ENCODE assay signal across 9 mouse cellular contexts in genomic region chr2:167462954-167463353, GRCm38 (mm10). TPM values are rescaled to one million over a fixed set of nuclear protein-coding genes. Genes with fewer than 3 reads are reported as not detected.
DNase-seq lines count a peak whose midpoint lies in the region; ATAC-seq and TF ChIP-seq lines count a peak whose summit lies in the region.
"Had no signal": no experiment of that assay in that cellular context is flagged by ENCODE, and none has a peak within 500 bp of the region (broad histone marks: within the 10 kb centered on the region; RNA-seq: fewer than 3 reads in every experiment).

No protein-coding gene starts in this region.

- no peaks in the 10 kb centered on the region for H3K27me3 ChIP-seq in heart, postnatal 0 days (ENCODE audit: control insufficient read depth, insufficient read depth, low read length)
- H3K27me3 ChIP-seq: limb, embryonic 13.5 days had no signal

- no peak for DNase-seq in cerebellum, postnatal 4 days (ENCODE audit: low spot score in 2 of 2)
- DNase-seq in R1 (ENCODE audit: low read depth, low spot score), result peak; percentile 54
- DNase-seq in heart, postnatal 0 days (ENCODE audit: low spot score), result peak; percentile 51
- peak; percentile 55 for DNase-seq in large intestine, adult 2 months (ENCODE audit: low read depth, low spot score)
- DNase-seq in naive thymus-derived CD4-positive, alpha-beta T cell, adult 2 months (ENCODE audit: low read depth), result peak; percentile 59
- peak; percentile 43 to 46 for DNase-seq in thymus, postnatal 36 days

- peaks cover 29% of the 10 kb centered on the region for H3K36me3 ChIP-seq in heart, postnatal 0 days (replicated peaks; ENCODE audit: control insufficient read depth, insufficient read depth, low read length)

- H3K27ac ChIP-seq in cortical plate, adult 2 months (ENCODE audit: insufficient read depth, low read length), result no peak overlapping the region
- H3K27ac ChIP-seq in heart, postnatal 0 days (ENCODE audit: low read depth), result no peak overlapping the region
- H3K27ac ChIP-seq: limb, embryonic 13.5 days had no signal

- no peak overlapping the region for H3K4me2 ChIP-seq in heart, postnatal 0 days (ENCODE audit: low read depth, low read length)
- H3K4me2 ChIP-seq: limb, embryonic 13.5 days had no signal

- no peak overlapping the region for H3K9ac ChIP-seq in heart, postnatal 0 days (replicated peaks; ENCODE audit: low read depth, low read length)
- H3K9ac ChIP-seq: limb, embryonic 13.5 days had no signal

- ATAC-seq in cerebellum, adult (ENCODE audit: insufficient number of reproducible peaks, low FRiP score, low TSS enrichment), result 0 out of 2 replicates have a peak, but pooled peaks have one; percentile 15
- peak; percentile 85 for ATAC-seq in heart, postnatal 0 days (ENCODE audit: insufficient read depth, low read depth)

- H3K4me1 ChIP-seq in cortical plate, adult 2 months (ENCODE audit: control insufficient read depth, insufficient read depth, low read length), result no peaks in the 10 kb centered on the region
- no peaks in the 10 kb centered on the region for H3K4me1 ChIP-seq in heart, postnatal 0 days (ENCODE audit: control insufficient read depth, insufficient read depth)
- H3K4me1 ChIP-seq: limb, embryonic 13.5 days had no signal

- 50% methylated on average over 6 of the region's 6 CpGs for WGBS in heart, postnatal 0 days
- 45% methylated on average over 6 of the region's 6 CpGs for WGBS in large intestine, adult 2 months

- no peak overlapping the region for H3K4me3 ChIP-seq in cortical plate, adult 2 months (ENCODE audit: insufficient read depth, low read length)
- no peak overlapping the region for H3K4me3 ChIP-seq in heart, postnatal 0 days (ENCODE audit: low read depth, low read length)
- H3K4me3 ChIP-seq: limb, embryonic 13.5 days had no signal

- no peaks in the 10 kb centered on the region for H3K9me3 ChIP-seq in heart, postnatal 0 days (replicated peaks; ENCODE audit: control insufficient read depth, low read length)
- H3K9me3 ChIP-seq: limb, embryonic 13.5 days had no signal

- TF ChIP-seq EP300 in heart, postnatal 0 days (IDR thresholded peaks at IDR 0.05; ENCODE audit: low read depth), result no peak

- peak; percentile 76 for TF ChIP-seq CTCF in cortical plate, adult 2 months (IDR thresholded peaks at IDR 0.05; ENCODE audit: extremely low read depth, insufficient read depth, low read length)
- peak; percentile 90 for TF ChIP-seq CTCF in heart, postnatal 0 days (IDR thresholded peaks at IDR 0.05; ENCODE audit: low read depth)

- no peak for TF ChIP-seq POLR2A in cortical plate, adult 2 months (IDR thresholded peaks at IDR 0.05; ENCODE audit: extremely low read depth, insufficient read depth, low read length)

RNA-seq across cellular contexts. Expression of gene Rnf114, which starts 29.5 kb away (rescaled TPM):
- 98.0 and 102 TPM in 2 replicates for polyA plus RNA-seq in cortical plate, adult 2 months (2012; rRNA removed)
- 90.0 and 102 TPM in 2 replicates for total RNA-seq in heart, postnatal 0 days (2014; rRNA removed; ENCODE audit: low replicate concordance)
- polyA plus RNA-seq in heart, postnatal 0 days (2015; fragmentation: Nextera tagmentation; extraction: Ambion mirVana), result 63.6 and 73.9 TPM in 2 replicates
- 119 and 142 TPM in 2 replicates for polyA plus RNA-seq in large intestine, adult 2 months (2012; rRNA removed)

RNA-seq across cellular contexts. Expression of gene Spata2, which starts 29.7 kb away (rescaled TPM):
- 62.9 and 63.2 TPM in 2 replicates for polyA plus RNA-seq in cortical plate, adult 2 months (2012; rRNA removed)
- 17.2 and 17.6 TPM in 2 replicates for total RNA-seq in heart, postnatal 0 days (2014; rRNA removed; ENCODE audit: low replicate concordance)
- polyA plus RNA-seq in heart, postnatal 0 days (2015; fragmentation: Nextera tagmentation; extraction: Ambion mirVana), result 9.1 and 12.2 TPM in 2 replicates
- 41.8 and 67.7 TPM in 2 replicates for polyA plus RNA-seq in large intestine, adult 2 months (2012; rRNA removed)

RNA-seq across cellular contexts. Expression of gene Slc9a8, which starts 41.4 kb away (rescaled TPM):
- polyA plus RNA-seq in cortical plate, adult 2 months (2012; rRNA removed), result 37.9 and 42.1 TPM in 2 replicates
- 31.9 and 51.5 TPM in 2 replicates for total RNA-seq in heart, postnatal 0 days (2014; rRNA removed; ENCODE audit: low replicate concordance)
- 9.9 and 10.7 TPM in 2 replicates for polyA plus RNA-seq in heart, postnatal 0 days (2015; fragmentation: Nextera tagmentation; extraction: Ambion mirVana)
- 31.9 and 45.7 TPM in 2 replicates for polyA plus RNA-seq in large intestine, adult 2 months (2012; rRNA removed)

Comparison
In these comparisons a context has a peak if more than half of its experiments do, and no peak if none do; other contexts are left out.
1. DNase-seq: peak in R1 (single experiment), heart, postnatal 0 days (single experiment), large intestine, adult 2 months (single experiment), naive thymus-derived CD4-positive, alpha-beta T cell, adult 2 months (single experiment) and thymus, postnatal 36 days (2 of 2); none in cerebellum, postnatal 4 days (0 of 2).